Mouse (Mus musculus): ENCODE measurements at regions not wholly inside any gene's neighbourhood (a gene's known extent, or its start where the extent isn't known, plus 50 kb on each side); places are given as distances from the start of the nearest gene placed in this dataset.
A peak's percentile ranks its signal among the peaks of the same experiment; 100 is the strongest.

- Histone ChIP-seq H3K9me3 (no peaks in the 10 kb centered on the region), H3K4me3 (no peak overlapping the region), H3K36me3 (no peaks in the 10 kb centered on the region), H3K27ac (replicated peaks) (no peak overlapping the region), H3K27me3 (no peaks in the 10 kb centered on the region), H3K9ac (replicated peaks) (no peak overlapping the region), H3K4me2 (replicated peaks) (no peak overlapping the region), H3K4me1 (no peaks in the 10 kb centered on the region)
- WGBS, result 94% methylated on average over 9 of the region's 9 CpGs
- ATAC-seq (replicated peaks), result no peak
Observed at GRCm38 (mm10) chr9:118204456-118204855, 54.5 kb upstream of the Cmc1 start.

- H3K4me2 ChIP-seq (replicated peaks), result no peak overlapping the region
- H3K4me3 ChIP-seq, result no peak overlapping the region
- WGBS, result 88% methylated on average over 7 of the region's 7 CpGs
- no peaks in the 10 kb centered on the region for H3K36me3 ChIP-seq
- no peak overlapping the region for H3K27ac ChIP-seq (replicated peaks)
- H3K9me3 ChIP-seq, result no peaks in the 10 kb centered on the region
- no peak for ATAC-seq (replicated peaks)
- no peaks in the 10 kb centered on the region for H3K4me1 ChIP-seq
- no peaks in the 10 kb centered on the region for H3K27me3 ChIP-seq
- H3K9ac ChIP-seq (replicated peaks), result no peak overlapping the region
Observed at GRCm38 (mm10) chr9:118206483-118206882, 56.5 kb upstream of the Cmc1 start.

GRCm38 (mm10) chr9:118219696-118220095, 69.7 kb upstream of the Cmc1 start:
- no peak for ATAC-seq (replicated peaks)
- 94% methylated on average over 5 of the region's 5 CpGs for WGBS
- no peaks in the 10 kb centered on the region for H3K27me3 ChIP-seq

GRCm38 (mm10) chr9:118221186-118221585, 71.2 kb upstream of the Cmc1 start:
- Histone ChIP-seq H3K9ac (replicated peaks) (no peak overlapping the region), H3K4me2 (replicated peaks) (no peak overlapping the region), H3K9me3 (no peaks in the 10 kb centered on the region), H3K36me3 (no peaks in the 10 kb centered on the region), H3K4me1 (no peaks in the 10 kb centered on the region), H3K4me3 (no peak overlapping the region), H3K27me3 (no peaks in the 10 kb centered on the region), H3K27ac (replicated peaks) (no peak overlapping the region)
- ATAC-seq (replicated peaks), result no peak
- 76% methylated on average over 14 of the region's 14 CpGs for WGBS

More at GRCm38 (mm10) chr9:118219696-118220095, 69.7 kb upstream of the Cmc1 start:
- Histone ChIP-seq H3K27ac (replicated peaks) (no peak overlapping the region), H3K4me1 (no peaks in the 10 kb centered on the region), H3K4me3 (no peak overlapping the region), H3K36me3 (no peaks in the 10 kb centered on the region), H3K4me2 (replicated peaks) (no peak overlapping the region), H3K9ac (replicated peaks) (no peak overlapping the region), H3K9me3 (no peaks in the 10 kb centered on the region)

GRCm38 (mm10) chr9:118227401-118228061, 77.6 kb upstream of the Cmc1 start:
- Histone ChIP-seq H3K4me2 (replicated peaks) (peak overlapping the region; percentile 20; the same call in 1 of the 2 replicates), H3K27ac (replicated peaks) (peak overlapping the region; percentile 77), H3K4me1 (peaks cover 25% of the 10 kb centered on the region), H3K9ac (replicated peaks) (no peak overlapping the region; the same call in 1 of the 2 replicates), H3K9me3 (no peaks in the 10 kb centered on the region), H3K27me3 (no peaks in the 10 kb centered on the region), H3K36me3 (no peaks in the 10 kb centered on the region), H3K4me3 (no peak overlapping the region)
- peak; percentile 62 for ATAC-seq (replicated peaks)
- WGBS, result 27% methylated on average over 23 of the region's 23 CpGs

- Histone ChIP-seq H3K4me1 (peaks cover 25% of the 10 kb centered on the region), H3K9me3 (no peaks in the 10 kb centered on the region), H3K27ac (replicated peaks) (peak overlapping the region; percentile 77), H3K4me2 (replicated peaks) (peak overlapping the region; percentile 4), H3K4me3 (no peak overlapping the region), H3K9ac (replicated peaks) (no peak overlapping the region), H3K36me3 (no peaks in the 10 kb centered on the region), H3K27me3 (no peaks in the 10 kb centered on the region)
- WGBS, result 34% methylated on average over 19 of the region's 19 CpGs
- peak; percentile 91 for ATAC-seq (replicated peaks)
Observed at GRCm38 (mm10) chr9:118228691-118229427, 78.9 kb upstream of the Cmc1 start.

- no peak for ATAC-seq (replicated peaks)
- H3K4me3 ChIP-seq, result no peak overlapping the region
- H3K4me2 ChIP-seq (replicated peaks), result no peak overlapping the region
- no peak overlapping the region for H3K9ac ChIP-seq (replicated peaks)
- no peaks in the 10 kb centered on the region for H3K36me3 ChIP-seq
- peaks cover 8% of the 10 kb centered on the region for H3K4me1 ChIP-seq
- WGBS, result 48% methylated on average over 4 of the region's 4 CpGs
- H3K27ac ChIP-seq (replicated peaks), result no peak overlapping the region
- no peaks in the 10 kb centered on the region for H3K9me3 ChIP-seq
- no peaks in the 10 kb centered on the region for H3K27me3 ChIP-seq
Observed at GRCm38 (mm10) chr9:118240711-118241110, 90.7 kb upstream of the Cmc1 start.

GRCm38 (mm10) chr9:118246820-118247628, 97.0 kb upstream of the Cmc1 start:
- WGBS, result 7% methylated on average over 15 of the region's 15 CpGs
- Histone ChIP-seq H3K4me2 (replicated peaks) (peak overlapping the region; percentile 23; the same call in 1 of the 2 replicates), H3K27ac (replicated peaks) (peak overlapping the region; percentile 66), H3K27me3 (no peaks in the 10 kb centered on the region), H3K4me1 (peaks cover 18% of the 10 kb centered on the region), H3K36me3 (no peaks in the 10 kb centered on the region), H3K9ac (replicated peaks) (no peak overlapping the region), H3K4me3 (no peak overlapping the region), H3K9me3 (no peaks in the 10 kb centered on the region)
- peak; percentile 93 for ATAC-seq (replicated peaks)

GRCm38 (mm10) chr9:118253829-118254228, 103.9 kb upstream of the Cmc1 start:
- Histone ChIP-seq H3K9ac (replicated peaks) (no peak overlapping the region), H3K9me3 (no peaks in the 10 kb centered on the region), H3K4me2 (replicated peaks) (no peak overlapping the region), H3K27me3 (no peaks in the 10 kb centered on the region), H3K4me1 (peaks cover 13% of the 10 kb centered on the region), H3K36me3 (no peaks in the 10 kb centered on the region), H3K4me3 (no peak overlapping the region), H3K27ac (replicated peaks) (no peak overlapping the region)
- no peak for ATAC-seq (replicated peaks)

- H3K27ac ChIP-seq (replicated peaks), result peak overlapping the region; percentile 72
- no peaks in the 10 kb centered on the region for H3K36me3 ChIP-seq
- WGBS, result 7% methylated on average over 9 of the region's 9 CpGs
- peaks cover 13% of the 10 kb centered on the region for H3K4me1 ChIP-seq
- no peaks in the 10 kb centered on the region for H3K9me3 ChIP-seq
- no peak overlapping the region for H3K4me2 ChIP-seq (replicated peaks)
- no peak overlapping the region for H3K9ac ChIP-seq (replicated peaks)
- H3K4me3 ChIP-seq, result no peak overlapping the region
- no peaks in the 10 kb centered on the region for H3K27me3 ChIP-seq
- peak; percentile 68 for ATAC-seq (replicated peaks)
Observed at GRCm38 (mm10) chr9:118255200-118255733, 105.3 kb upstream of the Cmc1 start.

- no peak overlapping the region for H3K9ac ChIP-seq (replicated peaks)
- H3K27me3 ChIP-seq, result no peaks in the 10 kb centered on the region
- WGBS, result under 1% methylated on average over 11 of the region's 11 CpGs
- no peak overlapping the region for H3K4me3 ChIP-seq
- ATAC-seq (replicated peaks), result peak; percentile 94
- H3K36me3 ChIP-seq, result no peaks in the 10 kb centered on the region
- H3K4me2 ChIP-seq (replicated peaks), result no peak overlapping the region
- H3K4me1 ChIP-seq, result peaks cover 13% of the 10 kb centered on the region
- H3K9me3 ChIP-seq, result no peaks in the 10 kb centered on the region
- H3K27ac ChIP-seq (replicated peaks), result peak overlapping the region; percentile 72
Observed at GRCm38 (mm10) chr9:118255751-118256266, 105.8 kb upstream of the Cmc1 start.
